Mouse (Mus musculus): ENCODE results near the gene Samd1. TPM values are rescaled to one million over a fixed set of nuclear protein-coding genes. Genes with fewer than 3 reads are reported as not detected.
"Not testable (repeated sequence)": the region's sequence is repeated elsewhere in the genome, so short reads cannot be mapped to it uniquely, and the experiment has no call there.

The Samd1 gene
- polyA plus RNA-seq, 1 experiment from 2014 or later = 8.4 TPM

- no peaks in the 10 kb centered on the region for H3K9me3 ChIP-seq
- peaks cover 38% of the 10 kb centered on the region for H3K4me1 ChIP-seq (replicated peaks)
- peaks cover 5% of the 10 kb centered on the region; the same call in 1 of the 2 replicates for H3K36me3 ChIP-seq
- peak; percentile 44; the same call in 1 of the 2 replicates for ATAC-seq
- peak overlapping the region; percentile 77; the same call in 1 of the 2 replicates for H3K27ac ChIP-seq
- peak overlapping the region; percentile 89 for H3K9ac ChIP-seq
- H3K4me3 ChIP-seq (replicated peaks) = peak overlapping the region; percentile 99
- H3K4me2 ChIP-seq (replicated peaks) = peak overlapping the region; percentile 86
- WGBS = 2% methylated on average over 37 of the region's 37 CpGs
- H3K27me3 ChIP-seq (replicated peaks) = no peaks in the 10 kb centered on the region
Measured at GRCm38 (mm10) chr8:83973161-83974031, 24.1 kb upstream of the Samd1 start.

- Histone ChIP-seq H3K4me3 (replicated peaks) (no peak overlapping the region), H3K9ac (no peak overlapping the region), H3K4me1 (replicated peaks) (peaks cover 38% of the 10 kb centered on the region), H3K9me3 (no peaks in the 10 kb centered on the region), H3K27ac (no peak overlapping the region), H3K36me3 (no peaks in the 10 kb centered on the region), H3K27me3 (replicated peaks) (no peaks in the 10 kb centered on the region), H3K4me2 (replicated peaks) (peak overlapping the region; percentile 86)
- WGBS = 82% methylated on average over 4 of the region's 4 CpGs
- no peak for ATAC-seq
Measured at GRCm38 (mm10) chr8:83974521-83974920, 23.0 kb upstream of the Samd1 start.

GRCm38 (mm10) chr8:83976101-83976630 lies 21.3 kb upstream of the Samd1 start:
- Histone ChIP-seq H3K4me2 (replicated peaks) (no peak overlapping the region), H3K4me1 (replicated peaks) (peaks cover 38% of the 10 kb centered on the region), H3K9me3 (no peaks in the 10 kb centered on the region), H3K27ac (no peak overlapping the region), H3K36me3 (peaks cover 6% of the 10 kb centered on the region), H3K27me3 (replicated peaks) (no peaks in the 10 kb centered on the region), H3K4me3 (replicated peaks) (no peak overlapping the region), H3K9ac (no peak overlapping the region)
- no peak for ATAC-seq
- 84% methylated on average over 4 of the region's 4 CpGs for WGBS

DNA sequence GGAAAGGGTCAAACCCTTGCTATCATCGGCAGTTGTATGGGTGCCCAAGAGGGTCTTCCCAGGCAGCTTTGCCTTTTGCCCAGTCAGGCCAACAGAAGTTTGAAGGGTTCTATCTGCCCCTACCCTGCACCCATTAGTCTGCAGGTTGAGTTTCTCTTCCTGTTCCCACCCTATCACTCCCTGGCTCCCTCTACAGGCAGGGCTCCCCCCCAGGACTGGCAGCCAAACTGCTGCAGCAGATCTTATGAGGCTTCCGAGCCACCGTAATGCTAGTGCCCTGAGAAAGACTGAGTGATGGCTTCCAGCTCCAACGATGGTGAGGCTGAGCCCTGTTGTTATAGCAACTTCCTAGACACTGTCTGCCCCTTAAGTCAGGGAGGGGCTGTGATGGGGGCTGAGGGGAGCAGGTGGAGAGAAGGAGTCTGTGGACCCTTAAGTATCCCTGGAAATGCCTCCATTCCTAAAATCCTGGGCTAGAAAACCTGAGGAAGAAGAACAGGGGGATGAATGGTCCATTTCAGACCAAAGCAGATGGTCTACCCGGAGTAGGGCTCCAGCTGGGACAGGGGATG lies 20.6 kb upstream of the Samd1 start:
- H3K36me3 ChIP-seq = peaks cover 12% of the 10 kb centered on the region
- WGBS = 77% methylated on average over 5 of the region's 5 CpGs
- no peak for ATAC-seq
- H3K4me1 ChIP-seq (replicated peaks) = peaks cover 32% of the 10 kb centered on the region
- H3K4me3 ChIP-seq (replicated peaks) = no peak overlapping the region
- no peaks in the 10 kb centered on the region for H3K27me3 ChIP-seq (replicated peaks)
- no peak overlapping the region for H3K9ac ChIP-seq
- no peaks in the 10 kb centered on the region for H3K9me3 ChIP-seq
- H3K4me2 ChIP-seq (replicated peaks) = no peak overlapping the region
- no peak overlapping the region for H3K27ac ChIP-seq

DNA sequence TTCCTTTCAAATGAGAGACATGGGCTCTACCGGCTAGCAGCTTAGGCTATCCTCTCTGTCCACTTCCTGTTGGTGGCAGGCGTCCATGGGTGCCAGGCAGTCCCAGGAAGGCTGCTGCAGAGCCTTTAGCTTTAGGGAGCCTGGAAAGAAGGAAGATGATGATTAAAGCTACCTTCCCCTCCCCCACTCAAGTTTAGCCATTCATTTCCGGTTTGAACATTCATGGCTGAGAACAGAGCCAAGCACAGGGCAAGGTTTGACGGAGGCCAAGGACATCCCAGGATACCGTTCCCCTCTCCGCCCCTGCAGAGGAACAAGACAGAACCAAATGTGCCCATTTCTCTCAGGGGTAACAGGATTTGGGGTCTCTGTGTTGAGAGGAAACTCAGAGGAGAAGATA lies 19.8 kb upstream of the Samd1 start:
- Histone ChIP-seq H3K27me3 (replicated peaks) (no peaks in the 10 kb centered on the region), H3K27ac (no peak overlapping the region), H3K4me1 (replicated peaks) (peaks cover 30% of the 10 kb centered on the region), H3K4me3 (replicated peaks) (no peak overlapping the region), H3K9ac (no peak overlapping the region), H3K4me2 (replicated peaks) (peak overlapping the region; percentile 22; the same call in 1 of the 2 replicates), H3K36me3 (peaks cover 17% of the 10 kb centered on the region), H3K9me3 (no peaks in the 10 kb centered on the region)
- no peak for ATAC-seq
- 45% methylated on average over 6 of the region's 6 CpGs for WGBS

GRCm38 (mm10) chr8:83978200-83978599 lies 19.3 kb upstream of the Samd1 start:
- Histone ChIP-seq H3K4me1 (replicated peaks) (peaks cover 30% of the 10 kb centered on the region), H3K4me2 (replicated peaks) (no peak overlapping the region), H3K27ac (no peak overlapping the region), H3K9me3 (no peaks in the 10 kb centered on the region), H3K36me3 (peaks cover 18% of the 10 kb centered on the region), H3K27me3 (replicated peaks) (no peaks in the 10 kb centered on the region), H3K9ac (no peak overlapping the region), H3K4me3 (replicated peaks) (no peak overlapping the region)
- 62% methylated on average over 9 of the region's 9 CpGs for WGBS
- no peak for ATAC-seq

DNA sequence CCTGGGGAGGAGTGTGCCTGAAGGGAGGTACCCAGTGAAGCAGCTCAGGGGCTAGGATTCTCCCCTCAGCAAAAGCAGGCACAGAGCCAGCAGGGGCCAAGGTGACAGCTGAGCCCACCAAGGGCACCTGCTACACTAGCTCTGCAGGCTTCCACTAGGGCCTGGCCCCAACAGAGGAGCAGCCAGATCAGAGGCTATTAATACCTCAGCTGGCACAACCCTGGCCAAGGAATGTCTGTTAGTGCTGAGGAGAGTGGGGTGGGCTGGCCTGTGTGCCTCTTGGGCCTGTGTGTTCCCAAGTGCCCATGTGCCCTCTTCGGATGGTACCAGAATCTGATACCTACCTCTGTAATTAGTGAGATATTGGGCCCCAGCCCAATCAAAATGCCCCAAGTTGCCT lies 17.2 kb upstream of the Samd1 start:
- WGBS = 96% methylated on average over 1 of the region's 1 CpGs
- Histone ChIP-seq H3K4me1 (replicated peaks) (peaks cover 16% of the 10 kb centered on the region), H3K27me3 (replicated peaks) (no peaks in the 10 kb centered on the region), H3K27ac (no peak overlapping the region), H3K4me3 (replicated peaks) (no peak overlapping the region), H3K36me3 (peaks cover 31% of the 10 kb centered on the region), H3K9me3 (no peaks in the 10 kb centered on the region), H3K4me2 (replicated peaks) (no peak overlapping the region), H3K9ac (no peak overlapping the region)
- no peak for ATAC-seq

DNA sequence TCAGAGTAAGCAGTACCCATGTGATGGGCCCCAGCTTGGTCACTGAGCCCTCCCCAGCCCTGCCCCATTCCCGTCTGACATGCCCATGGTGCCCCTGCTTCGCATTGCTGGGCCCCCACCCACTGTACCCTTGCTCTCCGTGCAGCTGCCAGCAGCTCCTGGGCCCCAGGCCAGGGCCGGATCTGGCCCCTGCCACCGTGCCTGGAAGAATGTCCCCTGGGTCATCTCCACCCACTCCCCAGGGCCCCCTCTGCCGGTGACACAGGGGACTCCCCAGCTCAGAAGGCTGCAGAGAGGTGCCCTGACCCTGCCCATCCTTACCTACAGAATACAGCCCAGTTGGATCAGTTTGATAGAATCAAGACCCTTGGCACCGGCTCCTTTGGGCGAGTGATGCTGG lies 16.6 kb upstream of the Samd1 start:
- Histone ChIP-seq H3K36me3 (peaks cover 31% of the 10 kb centered on the region), H3K4me3 (replicated peaks) (no peak overlapping the region), H3K4me2 (replicated peaks) (no peak overlapping the region), H3K27ac (no peak overlapping the region), H3K9ac (no peak overlapping the region), H3K27me3 (replicated peaks) (no peaks in the 10 kb centered on the region), H3K4me1 (replicated peaks) (peaks cover 16% of the 10 kb centered on the region), H3K9me3 (no peaks in the 10 kb centered on the region)
- 77% methylated on average over 8 of the region's 8 CpGs for WGBS
- ATAC-seq = no peak

DNA sequence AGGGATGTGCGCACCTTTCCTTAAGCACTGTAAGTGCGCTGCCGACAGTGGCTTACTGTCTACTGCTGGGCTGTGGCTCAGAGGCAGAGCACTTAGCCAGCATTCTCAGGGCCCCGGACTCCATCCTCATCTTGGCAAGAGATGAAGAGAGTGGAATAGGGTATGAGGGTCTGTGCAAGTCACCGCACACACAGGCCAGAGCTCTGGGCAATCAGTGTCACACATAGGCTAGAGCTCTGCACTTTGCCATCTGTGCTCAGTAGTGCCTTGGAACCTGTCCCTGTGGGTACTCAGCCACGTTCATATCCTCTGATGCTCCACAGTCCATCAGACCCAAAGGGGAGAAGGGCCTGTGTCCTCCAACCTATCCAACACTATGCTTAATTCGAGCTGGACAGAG lies 15.9 kb upstream of the Samd1 start:
- H3K27ac ChIP-seq = no peak overlapping the region
- H3K4me2 ChIP-seq (replicated peaks) = no peak overlapping the region
- peaks cover 36% of the 10 kb centered on the region for H3K36me3 ChIP-seq
- WGBS = 96% methylated on average over 7 of the region's 7 CpGs
- no peaks in the 10 kb centered on the region for H3K27me3 ChIP-seq (replicated peaks)
- H3K9me3 ChIP-seq = no peaks in the 10 kb centered on the region
- H3K9ac ChIP-seq = no peak overlapping the region
- peaks cover 14% of the 10 kb centered on the region for H3K4me1 ChIP-seq (replicated peaks)
- ATAC-seq = no peak
- H3K4me3 ChIP-seq (replicated peaks) = no peak overlapping the region

- Histone ChIP-seq H3K4me1 (replicated peaks) (peaks cover 6% of the 10 kb centered on the region), H3K9ac (no peak overlapping the region), H3K36me3 (peaks cover 43% of the 10 kb centered on the region), H3K27ac (no peak overlapping the region), H3K27me3 (replicated peaks) (no peaks in the 10 kb centered on the region), H3K4me3 (replicated peaks) (no peak overlapping the region), H3K4me2 (replicated peaks) (no peak overlapping the region), H3K9me3 (no peaks in the 10 kb centered on the region)
- 78% methylated on average over 4 of the region's 4 CpGs for WGBS
- no peak for ATAC-seq
Measured at GRCm38 (mm10) chr8:83982449-83982848, 15.0 kb upstream of the Samd1 start.

GRCm38 (mm10) chr8:83983222-83983621 lies 14.2 kb upstream of the Samd1 start:
- H3K9me3 ChIP-seq; H3K4me1 ChIP-seq (replicated peaks); H3K27ac ChIP-seq; H3K9ac ChIP-seq; ATAC-seq; H3K27me3 ChIP-seq (replicated peaks); H3K4me2 ChIP-seq (replicated peaks); H3K4me3 ChIP-seq (replicated peaks): not testable (repeated sequence)
- peaks cover 46% of the 10 kb centered on the region for H3K36me3 ChIP-seq
- WGBS = 99% methylated on average over 2 of the region's 2 CpGs

GRCm38 (mm10) chr8:83989243-83989642 lies 8.2 kb upstream of the Samd1 start:
- no peak overlapping the region for H3K4me2 ChIP-seq (replicated peaks)
- H3K4me1 ChIP-seq (replicated peaks) = no peaks in the 10 kb centered on the region
- H3K27me3 ChIP-seq (replicated peaks) = no peaks in the 10 kb centered on the region
- no peak overlapping the region for H3K27ac ChIP-seq
- no peak for ATAC-seq
- peaks cover 28% of the 10 kb centered on the region for H3K36me3 ChIP-seq
- no peak overlapping the region for H3K4me3 ChIP-seq (replicated peaks)
- 0 out of 2 replicates have a peak overlapping the region, but pooled peaks have one; percentile 13 for H3K9ac ChIP-seq
- no peaks in the 10 kb centered on the region for H3K9me3 ChIP-seq
- WGBS = 88% methylated on average over 7 of the region's 7 CpGs

Data from intestine, embryonic 15.5 days (tissue).